Mouse (Mus musculus) T-helper 17 cell (primary cell): Measurements from ENCODE around the gene Jade2.

Experiments
- in situ Hi-C, 2 experiments: fragments of 300-600 bp; cut with MboI, MseI; formaldehyde crosslinking; loops; 1 replicate in 1 of 2; 2 replicates in 1 of 2; pipeline ENCODE4 v1.15.1; 2025; ENCODE audit warnings: high pct_unique_total_duplicates in 2 of 2

Gene Jade2

DNA sequence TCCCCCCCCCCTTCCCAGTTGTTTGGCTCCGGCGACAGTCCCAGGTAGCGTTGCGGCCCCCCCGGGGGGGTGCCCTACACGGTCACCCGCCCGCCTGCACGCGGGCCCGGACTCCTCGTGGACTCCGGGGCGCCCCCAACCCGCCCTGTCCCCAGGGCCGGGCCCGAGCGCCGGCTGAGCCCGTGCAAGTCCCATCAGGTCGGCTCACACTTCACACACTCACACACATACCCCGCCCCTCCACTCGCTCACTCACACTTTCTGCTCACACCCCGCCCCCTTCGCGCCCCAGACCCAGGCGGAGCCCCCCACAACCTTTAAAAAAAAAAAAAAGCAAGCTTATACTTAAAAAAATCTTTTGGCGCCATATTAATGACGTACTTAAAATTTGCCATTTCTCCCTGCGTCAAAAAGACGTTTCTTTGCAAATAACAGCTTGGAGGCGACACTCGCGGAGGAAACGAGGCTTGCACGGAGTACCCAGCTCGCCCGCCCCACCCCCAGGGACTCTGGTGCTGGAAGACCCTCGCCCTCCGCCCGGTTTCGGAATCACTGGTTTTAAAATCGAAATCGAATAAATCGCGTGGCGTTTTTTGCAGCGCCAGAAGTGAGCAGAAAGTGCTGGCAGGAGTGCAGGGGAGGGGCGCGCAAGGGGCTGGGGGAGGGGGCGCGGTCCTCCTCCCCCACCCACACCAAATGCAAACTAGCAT lies 520 bp upstream of the Jade2 start:
- in situ Hi-C loops, result no loop called here

DNA sequence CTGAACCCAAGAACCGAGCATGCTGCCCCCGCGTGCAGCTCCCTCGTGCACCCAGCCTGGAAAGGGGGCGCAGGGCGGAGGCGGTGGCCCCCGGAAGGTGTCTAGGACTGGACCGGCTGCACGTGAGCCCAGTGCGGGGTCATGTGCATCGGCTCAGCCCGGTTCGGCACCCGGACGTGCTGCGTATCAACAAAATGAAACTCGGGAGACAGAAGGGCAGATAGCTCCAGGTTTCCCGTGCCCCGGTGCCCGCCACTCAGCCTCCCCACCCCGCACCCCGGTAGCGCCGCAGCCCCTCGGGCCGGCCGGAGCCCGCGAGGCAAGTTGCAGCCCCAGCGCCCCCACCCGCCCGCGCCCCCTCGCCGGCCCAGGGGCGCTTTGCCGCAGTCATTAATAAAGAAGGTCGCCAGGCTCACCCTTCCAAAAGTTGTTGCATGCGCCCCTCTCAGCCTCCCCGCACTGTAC lies 805 bp downstream of the Jade2 start:
- in situ Hi-C loops, result no loop called here

DNA sequence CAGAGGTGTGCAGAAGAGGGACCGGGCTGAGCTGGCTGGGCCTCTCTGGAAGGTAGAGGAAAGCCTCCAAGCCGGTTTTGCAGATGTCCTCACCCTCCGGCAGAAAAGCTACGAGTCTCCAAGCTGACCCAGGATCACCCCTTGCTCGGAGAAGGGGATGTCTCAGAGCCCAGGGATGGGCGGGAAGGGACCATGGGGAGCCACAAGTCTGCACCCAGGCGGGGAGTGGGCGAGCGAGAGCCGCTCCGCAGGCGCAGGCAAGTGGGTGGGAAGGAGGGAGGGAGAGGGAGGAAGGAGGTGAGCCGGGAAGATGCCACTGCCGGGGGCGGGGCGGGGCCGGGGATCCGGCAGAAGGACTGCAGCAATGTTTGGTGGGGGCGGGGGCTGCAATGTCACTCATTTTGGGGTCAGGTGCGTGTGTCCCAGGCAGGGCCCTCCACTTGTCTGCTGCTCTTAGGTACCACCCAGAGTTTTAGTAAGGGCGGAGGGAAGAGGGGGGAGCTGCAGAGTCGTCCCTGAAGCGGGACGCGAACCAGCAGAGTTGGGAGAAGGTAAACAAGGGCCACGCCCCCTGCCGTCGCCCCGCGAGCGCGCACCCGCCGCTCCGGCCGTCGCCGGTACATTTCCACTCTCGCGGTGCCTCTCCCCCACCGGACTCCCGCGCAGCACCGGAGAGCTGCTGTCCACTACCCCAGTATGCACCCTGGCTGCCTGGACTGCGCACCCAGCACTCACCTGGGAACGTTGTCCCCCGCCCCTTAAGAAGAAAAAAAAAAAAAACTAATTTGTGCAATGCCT lies 1.4 kb downstream of the Jade2 start:
- in situ Hi-C loops, result no loop called here

DNA sequence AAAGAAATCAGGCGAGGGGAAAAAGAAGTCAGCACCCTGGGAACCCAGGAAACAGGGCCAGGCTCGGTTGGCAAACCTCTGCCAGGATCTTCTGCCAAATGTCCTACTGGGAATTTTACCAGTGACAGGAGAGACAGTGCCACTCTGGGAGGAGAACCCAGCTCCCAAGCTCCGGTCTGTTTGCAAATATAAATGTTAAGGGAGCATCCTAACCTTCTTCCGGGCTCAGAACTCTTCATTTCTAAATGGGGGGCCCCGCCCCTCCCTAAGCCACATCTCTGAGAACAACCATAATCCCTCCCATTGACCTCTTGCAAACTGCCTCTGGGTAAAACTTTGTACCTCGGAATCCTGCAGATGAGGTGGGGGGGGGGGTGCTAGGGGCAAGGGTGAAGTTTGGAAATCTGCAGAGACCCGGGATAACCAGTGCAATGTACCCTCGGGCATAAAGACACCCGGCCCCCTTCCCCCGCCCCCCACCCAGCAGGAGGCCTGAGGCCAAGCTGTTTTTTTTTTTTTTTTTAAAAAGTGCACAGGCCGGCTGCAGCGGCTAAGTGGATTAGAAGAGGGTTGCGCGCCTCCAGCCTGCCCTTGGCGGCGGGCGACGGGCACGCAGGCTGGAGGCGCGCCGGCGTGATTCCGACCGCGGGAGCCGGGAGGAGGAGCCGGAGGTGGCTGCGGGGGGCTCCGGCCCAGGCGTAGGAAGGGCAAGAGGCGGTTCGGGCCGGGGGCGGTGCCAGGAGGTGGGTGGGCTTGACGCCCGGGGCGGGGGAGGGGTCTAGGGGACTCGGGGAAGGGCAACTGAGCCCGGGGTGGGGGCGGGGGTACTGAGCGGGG lies 2.3 kb downstream of the Jade2 start:
- in situ Hi-C loops, result no loop called here

DNA sequence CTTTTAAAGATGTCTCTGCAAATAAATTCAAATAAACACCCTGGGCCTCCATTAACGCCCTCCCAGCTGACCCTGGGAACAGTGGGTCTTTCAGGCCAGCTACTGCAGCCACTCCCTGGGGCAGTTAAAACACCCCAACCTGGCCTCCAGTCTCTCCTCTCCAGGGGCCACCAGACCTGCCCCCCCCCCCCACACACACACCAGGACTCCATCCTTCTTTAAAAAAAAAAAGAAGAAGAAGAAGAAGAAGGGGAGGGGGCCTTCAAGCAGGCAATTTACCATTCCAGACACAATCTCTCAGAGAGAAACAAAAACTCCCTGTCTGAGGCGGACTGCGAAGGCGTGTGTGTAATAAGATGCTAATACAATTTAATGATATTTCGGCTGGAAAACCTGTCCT lies 4.9 kb downstream of the Jade2 start:
- in situ Hi-C loops, result no loop called here

DNA sequence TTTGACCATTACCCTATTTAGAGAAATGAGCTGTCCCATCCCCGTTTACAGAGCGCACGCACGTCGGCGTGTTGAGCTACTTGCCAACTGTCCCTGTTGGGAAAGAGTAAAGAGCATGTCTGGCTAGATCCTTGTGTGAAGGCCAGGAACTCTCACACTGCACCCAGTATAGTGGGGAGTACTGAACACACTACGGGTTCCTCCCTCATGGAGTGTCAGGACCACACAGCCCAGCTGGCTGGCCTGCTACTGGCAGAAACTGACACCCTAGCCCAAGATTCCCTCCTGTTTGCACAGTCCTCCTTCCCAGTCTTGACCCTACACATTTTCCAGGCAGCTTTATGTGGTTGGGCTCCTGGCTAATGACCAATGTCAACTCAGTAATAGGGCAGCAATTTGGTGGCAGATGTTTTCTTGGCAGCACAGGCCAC lies 5.3 kb downstream of the Jade2 start:
- in situ Hi-C loops, result no loop called here

DNA sequence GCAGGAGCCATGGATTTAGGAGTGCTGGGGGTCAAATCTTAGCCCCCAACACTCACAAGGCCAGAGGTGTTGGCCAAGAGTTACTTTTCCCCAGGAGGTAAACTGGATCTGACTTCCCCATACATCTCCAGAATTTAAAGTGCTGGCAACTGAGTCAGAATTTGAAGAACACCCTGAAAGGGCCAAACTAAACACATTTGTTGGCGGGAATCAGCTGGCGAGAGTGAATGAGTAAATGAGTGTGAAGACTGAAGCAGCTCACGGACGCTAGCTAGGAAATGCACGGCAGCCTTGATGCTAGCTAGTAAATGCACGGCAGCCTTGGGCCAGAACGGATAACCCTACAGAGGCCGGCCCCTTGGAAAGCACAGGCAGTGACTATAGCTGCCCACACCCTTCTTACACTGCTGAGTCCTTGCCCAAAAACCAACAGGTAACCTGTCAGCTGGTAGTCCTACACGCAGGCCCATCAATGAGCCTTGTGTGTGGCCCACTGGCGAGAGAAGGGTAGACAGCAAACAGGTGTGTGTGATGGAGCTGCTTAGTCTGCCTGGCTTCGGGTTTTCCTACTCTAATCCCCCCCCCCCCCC lies 6.6 kb downstream of the Jade2 start:
- in situ Hi-C loops, result no loop called here

DNA sequence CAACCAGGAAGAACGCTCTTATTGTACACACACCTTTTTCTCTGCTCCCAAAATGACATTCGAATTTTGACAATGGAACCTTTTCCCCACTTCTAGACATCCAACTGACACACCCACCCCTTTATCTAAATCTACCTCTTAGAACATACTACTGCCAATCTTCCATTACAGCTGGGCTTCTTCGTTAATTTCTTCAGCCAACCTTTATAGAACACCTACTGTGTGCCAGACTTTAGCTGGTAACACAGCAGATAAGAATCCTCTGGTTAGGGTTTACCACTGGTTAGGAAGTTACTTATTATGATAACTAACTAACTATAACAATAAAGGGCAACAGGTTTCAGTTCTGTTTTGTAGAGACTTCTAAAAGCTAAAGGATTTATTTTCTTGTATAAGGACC lies 9.1 kb downstream of the Jade2 start:
- in situ Hi-C loops, result no loop called here

DNA sequence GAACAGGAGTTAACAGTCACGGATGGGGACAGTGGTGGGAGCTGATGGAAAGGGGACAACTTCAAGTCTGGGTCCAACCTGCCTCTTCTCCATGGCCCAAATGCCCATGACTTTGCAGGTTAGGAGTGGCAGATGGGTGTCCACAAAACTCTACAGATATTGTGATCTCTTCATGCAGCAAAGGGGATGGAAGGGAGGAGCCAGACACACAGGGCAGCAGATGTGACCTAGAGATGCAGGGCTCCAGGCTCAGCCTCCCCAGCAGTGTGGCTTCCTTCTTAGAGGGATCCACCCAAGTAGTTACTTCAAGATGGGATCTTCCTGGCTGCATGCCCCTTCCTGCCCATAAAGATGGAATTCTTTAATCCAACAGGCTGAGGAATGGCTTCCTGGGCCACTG lies 9.6 kb downstream of the Jade2 start:
- in situ Hi-C loops, result no loop called here

DNA sequence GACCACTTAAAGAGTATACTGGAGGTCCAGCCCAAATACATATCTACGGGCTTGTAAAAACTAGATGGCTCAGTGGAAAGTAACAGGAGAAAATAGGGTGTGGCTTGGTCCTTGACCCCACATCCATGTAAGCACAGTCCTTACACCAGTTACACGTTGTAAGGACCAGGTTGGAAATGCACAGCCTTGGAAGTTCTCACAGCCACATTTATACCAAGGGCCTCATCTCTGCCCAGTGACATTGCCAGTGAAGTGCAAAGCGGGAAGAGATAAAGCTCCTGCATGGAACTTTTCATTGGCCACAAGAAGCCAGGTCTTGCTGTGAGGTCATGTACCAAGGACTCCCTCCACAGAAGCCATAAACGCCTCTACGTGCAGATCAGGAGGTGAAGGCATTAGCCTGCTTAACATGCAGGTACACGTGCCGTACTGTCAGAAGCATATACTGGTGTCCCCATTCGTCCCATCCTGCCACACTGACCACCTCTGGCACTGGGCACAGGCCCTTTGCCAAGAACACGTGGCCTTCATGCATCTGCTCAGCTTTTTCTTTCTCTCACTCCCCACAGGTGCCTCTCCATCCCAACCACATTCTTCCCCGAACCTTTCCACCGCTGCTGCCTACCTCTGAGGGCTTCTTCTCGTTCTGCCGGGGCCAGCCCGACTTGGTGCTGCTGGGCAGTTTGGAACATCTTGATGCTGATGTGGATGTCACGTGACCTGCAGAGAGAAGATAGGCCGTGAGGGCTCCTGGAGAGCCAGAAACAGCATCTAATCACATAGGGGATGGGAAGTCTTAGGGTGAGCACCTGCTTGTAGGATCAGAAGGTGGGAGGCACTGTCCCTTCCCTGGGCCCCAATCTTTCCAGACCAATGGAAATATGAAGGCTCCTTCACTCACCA lies 11.2 kb downstream of the Jade2 start:
- in situ Hi-C loops, result no loop called here

DNA sequence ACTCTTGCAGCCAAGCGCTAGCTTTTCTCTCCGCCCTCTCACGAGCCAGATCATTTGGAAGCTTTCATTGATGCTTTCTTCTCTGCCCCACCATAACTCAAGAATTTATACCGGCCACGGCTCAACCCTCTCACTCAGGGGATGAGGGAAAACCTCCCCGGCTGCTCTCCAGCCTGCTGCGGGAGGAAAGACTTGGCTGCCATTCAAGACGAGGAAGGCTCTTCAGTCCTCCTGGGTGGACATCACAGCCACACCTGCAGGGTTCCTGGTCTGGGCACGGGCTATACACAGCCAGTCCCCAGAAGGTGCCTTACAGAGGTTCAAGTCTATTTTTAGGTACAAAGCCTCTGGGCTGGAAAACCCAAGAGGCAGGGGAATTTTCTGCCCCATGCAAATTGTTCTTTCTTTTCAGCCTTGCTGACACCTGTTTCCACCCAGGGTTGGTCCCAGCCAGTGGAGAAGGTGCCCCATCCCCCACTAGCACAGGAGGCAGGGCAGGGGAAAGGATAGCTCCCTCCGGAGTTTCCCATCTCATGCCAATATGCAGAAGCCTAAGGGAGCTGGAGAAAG lies 12.8 kb downstream of the Jade2 start:
- in situ Hi-C loops, result no loop called here

DNA sequence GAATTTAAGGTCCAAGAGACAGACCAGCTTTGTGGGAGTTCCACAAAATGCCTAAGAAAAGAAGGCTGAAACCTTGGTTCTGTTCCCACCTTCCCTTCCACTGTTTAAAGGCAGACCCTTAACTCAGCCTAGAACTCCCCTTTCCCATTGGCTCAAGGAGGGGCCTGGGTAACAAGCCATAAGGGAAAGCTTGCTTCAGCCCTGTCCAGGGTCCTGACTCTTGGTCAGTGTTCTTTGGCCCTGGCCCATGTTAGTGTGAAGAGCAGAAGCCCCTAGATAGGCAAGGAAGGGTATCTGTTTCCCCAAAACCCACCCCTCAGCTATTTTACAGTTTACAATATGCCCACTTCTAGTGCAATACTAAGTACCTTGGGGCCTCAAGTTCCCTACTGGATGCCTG lies 13.6 kb downstream of the Jade2 start:
- in situ Hi-C loops, result no loop called here

DNA sequence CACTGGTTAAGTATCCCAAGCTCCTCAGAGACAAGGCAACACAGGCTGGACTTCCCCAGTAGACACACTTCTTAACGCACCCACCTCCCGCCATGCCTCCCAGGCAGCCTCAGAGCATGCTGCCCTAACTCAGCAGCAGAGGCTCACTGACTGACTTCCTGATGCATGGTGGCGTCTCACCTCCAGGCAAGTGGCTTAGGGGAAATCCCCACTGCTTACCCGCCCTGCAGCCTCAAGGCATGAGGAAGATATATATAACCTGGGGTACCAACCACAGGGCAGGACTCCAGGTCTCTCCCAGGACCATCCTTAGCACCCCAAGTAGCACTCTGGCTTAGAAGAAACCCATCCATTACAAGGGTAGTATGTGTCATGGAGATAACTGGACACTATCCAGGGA lies 14.3 kb downstream of the Jade2 start:
- in situ Hi-C loops, result no loop called here

DNA sequence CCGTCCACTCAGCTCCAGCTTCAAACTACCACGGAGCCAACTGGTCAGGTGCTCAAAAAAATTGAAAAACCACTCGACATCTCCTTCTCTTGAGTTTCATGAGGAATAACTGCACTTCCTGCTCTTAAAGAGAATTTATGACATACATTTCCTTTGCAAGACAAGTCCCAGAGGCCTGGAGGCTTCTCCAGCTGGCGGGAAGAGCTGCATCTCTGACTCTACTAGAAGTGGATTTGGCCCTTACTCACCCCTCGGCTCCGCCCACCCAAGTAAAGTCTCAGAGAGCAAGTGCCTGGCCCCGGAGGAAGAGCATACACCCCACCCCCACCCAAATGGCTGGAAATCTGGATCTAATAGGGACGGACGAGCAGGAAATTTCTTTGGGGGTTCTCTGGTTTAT lies 16.3 kb downstream of the Jade2 start:
- in situ Hi-C loops, result no loop called here

DNA sequence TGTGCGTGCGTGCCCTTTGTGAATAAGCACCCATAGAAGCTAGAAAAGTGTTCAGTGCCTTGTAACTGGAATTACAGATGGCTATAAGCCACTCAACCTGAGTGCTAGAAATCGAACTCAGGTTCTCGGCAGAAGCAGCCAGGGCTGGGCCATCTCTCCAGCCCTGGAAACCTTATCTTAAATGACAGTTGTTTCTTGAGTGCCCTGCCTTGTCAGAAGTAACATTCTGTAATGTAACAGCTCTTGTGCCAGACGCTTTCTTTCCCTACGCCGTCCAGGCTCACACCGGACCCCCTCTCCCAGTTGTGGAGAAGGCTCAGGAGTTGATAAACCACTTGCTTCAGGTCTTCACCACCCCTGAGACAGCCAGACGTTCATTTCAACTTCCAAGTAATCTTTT lies 16.8 kb downstream of the Jade2 start:
- in situ Hi-C loops, result no loop called here

DNA sequence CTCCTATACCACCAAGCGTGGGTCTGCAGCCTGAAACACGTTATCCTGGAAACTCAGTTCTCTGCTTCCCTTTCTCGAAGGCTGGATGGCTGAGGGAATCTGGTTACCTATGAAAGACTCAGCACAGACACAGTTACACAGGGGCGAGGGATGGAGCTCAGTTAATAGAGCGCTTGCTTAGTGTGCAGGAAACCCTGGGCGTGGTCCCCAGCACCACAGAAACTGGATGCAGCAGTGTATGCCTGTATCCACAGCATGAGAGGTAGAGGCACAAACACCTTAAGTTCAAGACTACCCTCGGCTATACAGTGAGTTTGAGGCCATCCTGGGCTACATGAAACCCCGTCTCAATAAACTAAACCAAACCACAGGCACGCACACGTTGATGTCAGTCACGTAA lies 17.5 kb downstream of the Jade2 start:
- in situ Hi-C loops, result no loop called here

DNA sequence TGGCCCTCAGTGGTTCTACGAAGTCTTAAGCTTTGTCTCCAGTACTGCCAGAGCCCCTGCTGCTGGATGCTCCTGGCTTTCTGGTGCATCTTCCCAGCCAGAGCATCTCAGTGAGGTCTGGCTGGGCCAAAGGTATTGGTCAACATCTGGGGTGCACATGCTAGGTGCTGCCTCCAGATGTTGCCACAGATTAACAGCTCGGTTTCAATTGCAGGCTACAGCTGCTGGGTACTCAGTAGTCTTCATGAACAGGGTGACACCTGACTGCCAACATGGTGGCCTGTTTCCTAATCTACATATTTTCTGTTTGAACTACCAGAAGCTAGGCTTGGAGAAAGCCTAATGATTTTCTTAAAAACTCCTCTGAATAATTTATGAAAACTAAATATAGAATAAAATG lies 18.3 kb downstream of the Jade2 start:
- in situ Hi-C loops, result no loop called here

DNA sequence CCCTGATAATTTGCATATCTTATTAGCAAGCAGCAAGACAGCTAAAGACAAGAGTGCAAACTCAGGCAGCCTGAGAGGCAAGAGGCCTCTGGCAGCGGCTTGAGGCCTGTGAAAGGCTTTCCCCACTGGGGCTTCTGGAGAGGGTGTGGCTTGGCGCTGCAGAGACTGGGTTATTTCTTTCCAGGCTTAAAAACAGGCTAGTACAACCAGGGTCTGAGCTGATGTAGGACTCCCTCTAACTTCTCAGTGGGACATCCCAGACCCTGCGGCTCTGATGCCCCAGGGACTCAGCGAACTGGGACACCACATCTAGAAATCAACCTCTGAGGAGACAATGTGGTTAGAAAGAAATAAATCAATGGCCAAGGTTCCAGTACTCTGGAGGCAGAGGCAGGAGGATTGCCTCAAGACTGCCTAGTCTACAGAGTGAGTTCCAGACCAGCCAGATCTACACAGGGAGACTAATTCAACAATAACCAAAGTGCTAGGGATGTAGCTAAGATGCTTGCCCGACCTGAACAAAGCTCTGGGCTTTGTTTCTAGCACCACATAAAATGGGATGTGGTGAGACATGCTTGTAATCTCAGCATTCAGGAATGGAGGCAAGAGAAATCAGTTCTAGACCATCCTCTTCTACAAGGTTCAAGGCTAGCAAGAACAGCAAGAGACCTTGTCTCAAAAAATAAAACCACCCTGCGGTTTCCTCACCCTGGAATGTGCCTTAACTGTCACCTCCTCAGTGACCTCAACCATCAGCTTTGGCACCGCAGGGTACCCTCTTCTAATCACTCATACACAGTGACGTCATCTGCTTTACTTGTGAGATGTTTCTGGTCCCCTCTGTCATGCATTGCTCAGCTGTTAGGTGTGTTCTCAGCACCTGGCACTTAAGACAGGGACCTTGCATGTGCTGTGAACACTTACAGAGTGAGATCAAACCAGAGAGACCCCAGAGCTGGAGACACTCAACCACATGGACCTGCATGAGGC lies 20.0 kb downstream of the Jade2 start:
- in situ Hi-C loops, result no loop called here

DNA sequence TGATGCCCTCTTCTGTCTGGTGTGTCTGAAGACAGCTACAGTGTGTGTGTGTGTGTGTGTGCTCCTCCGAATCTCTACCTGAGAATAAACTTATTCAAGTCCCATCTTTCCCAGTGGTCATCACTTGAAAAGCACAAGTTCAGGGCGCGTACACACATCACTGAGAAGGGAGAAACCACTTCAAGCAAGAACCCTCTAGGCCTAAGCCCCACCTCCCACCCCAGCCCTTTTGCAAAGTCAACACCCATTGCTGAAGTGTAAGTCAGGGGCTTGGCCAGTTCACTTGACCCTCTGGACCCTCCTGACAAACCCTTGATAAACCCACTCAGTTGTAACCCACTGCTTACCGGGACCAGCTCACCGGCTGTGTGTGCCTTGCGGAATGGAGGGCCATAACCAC lies 20.9 kb downstream of the Jade2 start:
- in situ Hi-C loops, result no loop called here
